Mouse (Mus musculus) adrenal gland, postnatal 14 days (tissue): Measurements from ENCODE around the gene Naaladl1. TPM values are rescaled to one million over a fixed set of nuclear protein-coding genes. Genes with fewer than 3 reads are reported as not detected.

Experiments used
- DNase-seq: peaks from one replicate; pipeline ENCODE4 v3.0.0; 2021; ENCODE audit warnings: mixed read lengths
- long read RNA-seq, 2 experiments: library from polyadenylated mRNA; stranded (forward); transcript quantifications; one replicate each; pipeline ENCODE4 v2.0.0; 2021
- total RNA-seq: library from RNA; stranded (reverse); gene quantifications from 2 replicates; pipeline ENCODE4 v1.2.3, GENCODE M21; 2021

The Naaladl1 gene
- total RNA-seq = 0.33 TPM in 1 of 2 replicates, not detected in the other
- long read RNA-seq, experiment 1 = 0 reads
- long read RNA-seq, experiment 2 = 0 reads

DNA sequence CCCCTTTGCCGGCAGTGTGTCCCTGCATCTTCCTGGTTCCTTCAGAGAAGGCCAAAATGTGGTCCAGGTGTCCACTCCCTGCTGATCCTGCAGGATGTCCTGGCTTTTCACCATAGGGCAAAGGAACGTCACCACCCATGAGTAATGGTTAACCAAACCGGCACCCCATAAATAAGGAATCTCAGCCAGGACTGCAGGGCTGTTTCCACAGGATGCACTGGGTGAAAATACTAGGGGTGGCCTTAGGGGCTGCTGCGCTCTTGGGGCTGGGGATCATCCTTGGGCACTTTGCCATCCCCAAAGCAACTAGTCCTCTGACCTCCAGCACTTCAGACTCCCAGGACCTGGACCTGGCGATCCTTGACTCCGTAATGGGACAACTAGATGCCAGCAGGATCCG lies at the start of gene Naaladl1:
Gene Naaladl1 (plus strand): TSS at position 197 of the 400 bp plus-strand sequence.
- DNase-seq = no peak

GRCm38 (mm10) chr19:6056696-6057095 lies 48.9 kb upstream of the Naaladl1 start:
- peak; percentile 9 for DNase-seq

DNA sequence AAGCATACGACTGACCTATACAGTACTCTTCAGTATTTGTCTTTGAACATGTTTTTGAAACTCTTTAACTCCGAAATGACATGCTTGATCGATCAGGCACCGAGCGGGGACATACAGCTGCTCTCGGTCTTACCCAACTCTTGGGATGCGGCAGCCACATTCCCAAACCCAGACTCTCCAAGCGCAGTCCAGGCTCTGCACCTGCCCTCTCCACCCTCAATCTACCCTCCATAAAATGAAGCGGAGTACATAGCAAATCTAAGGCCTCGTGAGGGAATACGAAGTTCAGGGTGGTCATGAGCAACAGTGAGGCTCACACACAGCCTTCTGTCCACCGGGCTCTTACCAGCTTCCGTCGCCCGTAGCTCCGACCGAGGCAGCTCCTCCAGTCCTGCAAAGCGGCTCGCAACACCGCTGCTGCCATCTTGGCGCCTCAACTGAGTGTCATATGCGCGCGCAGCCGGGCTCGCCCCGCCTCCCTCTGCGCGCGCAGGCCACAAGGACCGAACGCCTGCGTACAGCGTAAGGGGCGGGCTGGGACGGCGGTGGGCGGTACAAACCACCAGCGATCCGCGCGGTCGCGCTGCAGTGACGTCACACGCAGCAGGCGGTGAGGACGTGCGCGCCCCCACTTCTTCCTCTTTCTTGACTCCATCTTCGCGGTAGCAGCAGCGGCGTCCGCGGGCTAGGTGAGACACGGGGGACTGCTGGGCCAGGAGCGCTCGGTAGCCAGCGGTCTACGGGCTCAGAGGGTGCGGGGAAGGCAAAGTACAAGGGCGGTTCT lies 48.1 kb upstream of the Naaladl1 start, which contains the start of the genes Mrpl49 and Fau:
Gene Mrpl49 (minus strand): TSS at position 473 of the 784 bp plus-strand sequence.
Gene Fau (plus strand): TSS at position 532 of the 784 bp plus-strand sequence.
- peak; percentile 99 for DNase-seq

GRCm38 (mm10) chr19:6058513-6058912 lies 47.1 kb upstream of the Naaladl1 start:
- DNase-seq = peak; percentile 18

- peak; percentile 4 for DNase-seq
Measured at GRCm38 (mm10) chr19:6058966-6059365, 46.6 kb upstream of the Naaladl1 start.

DNA sequence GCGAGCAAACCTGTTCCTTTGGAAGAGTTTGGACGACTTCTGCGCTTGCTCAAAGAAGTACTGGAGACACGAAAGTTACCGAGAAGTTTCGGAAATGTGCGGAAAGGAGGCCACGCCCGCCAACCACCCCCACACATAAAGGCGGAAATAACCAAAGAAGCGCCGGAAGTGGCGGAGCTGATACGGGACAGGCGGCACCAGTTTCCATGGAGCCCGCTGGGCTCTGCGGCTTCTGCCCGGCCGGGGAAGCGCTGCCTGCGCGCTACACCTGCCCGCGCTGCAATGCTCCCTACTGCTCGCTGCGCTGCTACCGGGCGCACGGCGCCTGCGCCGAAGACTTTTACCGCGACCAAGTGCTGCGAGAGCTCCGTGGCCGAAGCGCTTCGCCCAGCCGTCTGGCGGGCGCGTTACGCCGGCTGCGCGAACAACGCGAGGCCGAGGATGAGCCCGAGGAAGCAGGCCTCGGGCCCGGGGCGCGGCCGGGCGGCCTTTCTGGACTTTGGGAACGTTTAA lies 44.5 kb upstream of the Naaladl1 start, which contains the start of gene Znhit2:
Gene Znhit2 (plus strand): TSS at position 172 of the 513 bp plus-strand sequence.
- DNase-seq = peak; percentile 96

DNA sequence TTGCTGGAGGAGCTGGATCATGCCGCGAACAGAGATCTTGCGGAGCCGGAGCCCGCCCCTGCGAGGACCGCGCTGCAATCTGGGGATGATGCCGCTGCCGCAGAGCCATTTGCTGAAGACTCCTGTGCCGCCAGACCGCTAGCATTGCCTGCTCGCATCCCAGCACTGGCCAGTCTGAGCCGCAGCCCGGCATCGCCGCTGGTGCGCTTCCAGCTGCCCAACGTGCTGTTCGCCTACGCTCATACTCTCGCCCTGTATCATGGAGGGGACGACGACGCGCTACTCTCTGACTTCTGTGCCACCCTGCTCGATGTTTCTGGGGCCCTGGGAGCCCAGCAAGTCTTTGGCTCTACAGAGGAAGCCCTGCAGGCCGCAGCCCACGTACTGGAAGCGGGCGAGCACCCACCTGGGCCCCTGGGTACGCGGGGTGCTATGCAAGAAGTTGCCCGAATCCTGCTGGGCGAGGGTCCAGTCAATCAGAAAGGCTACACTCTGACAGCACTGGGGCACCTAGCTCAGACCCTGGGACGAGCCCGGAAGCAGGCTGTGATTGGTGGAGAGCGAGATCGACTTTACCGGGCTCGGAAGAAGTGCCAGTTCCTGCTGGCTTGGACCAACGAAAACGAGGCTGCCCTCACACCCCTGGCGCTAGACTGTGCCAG lies 43.8 kb upstream of the Naaladl1 start:
- peak; percentile 79 for DNase-seq

DNA sequence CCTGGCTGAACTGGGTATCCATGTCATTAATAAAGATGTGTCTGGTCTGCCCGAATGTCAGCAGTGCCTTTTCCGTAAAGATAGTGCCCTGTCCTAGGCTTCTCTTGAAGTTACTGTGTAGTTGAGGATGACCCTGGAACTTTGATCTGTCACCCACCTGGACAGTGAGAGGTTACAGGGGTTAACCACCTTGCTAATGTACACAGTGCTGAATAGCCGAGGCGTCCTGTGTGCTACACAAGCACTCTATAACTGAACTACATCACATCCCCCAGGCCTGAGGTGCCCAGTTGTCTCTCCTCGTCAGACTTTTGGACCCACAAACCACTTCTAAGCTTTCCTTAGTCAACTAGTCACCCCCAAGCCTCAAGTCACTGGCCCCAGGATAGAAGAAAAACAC lies 43.2 kb upstream of the Naaladl1 start:
- no peak for DNase-seq

GRCm38 (mm10) chr19:6063081-6063480 lies 42.5 kb upstream of the Naaladl1 start:
- DNase-seq = no peak

GRCm38 (mm10) chr19:6066571-6066970 lies 39.0 kb upstream of the Naaladl1 start:
- DNase-seq = no peak

DNA sequence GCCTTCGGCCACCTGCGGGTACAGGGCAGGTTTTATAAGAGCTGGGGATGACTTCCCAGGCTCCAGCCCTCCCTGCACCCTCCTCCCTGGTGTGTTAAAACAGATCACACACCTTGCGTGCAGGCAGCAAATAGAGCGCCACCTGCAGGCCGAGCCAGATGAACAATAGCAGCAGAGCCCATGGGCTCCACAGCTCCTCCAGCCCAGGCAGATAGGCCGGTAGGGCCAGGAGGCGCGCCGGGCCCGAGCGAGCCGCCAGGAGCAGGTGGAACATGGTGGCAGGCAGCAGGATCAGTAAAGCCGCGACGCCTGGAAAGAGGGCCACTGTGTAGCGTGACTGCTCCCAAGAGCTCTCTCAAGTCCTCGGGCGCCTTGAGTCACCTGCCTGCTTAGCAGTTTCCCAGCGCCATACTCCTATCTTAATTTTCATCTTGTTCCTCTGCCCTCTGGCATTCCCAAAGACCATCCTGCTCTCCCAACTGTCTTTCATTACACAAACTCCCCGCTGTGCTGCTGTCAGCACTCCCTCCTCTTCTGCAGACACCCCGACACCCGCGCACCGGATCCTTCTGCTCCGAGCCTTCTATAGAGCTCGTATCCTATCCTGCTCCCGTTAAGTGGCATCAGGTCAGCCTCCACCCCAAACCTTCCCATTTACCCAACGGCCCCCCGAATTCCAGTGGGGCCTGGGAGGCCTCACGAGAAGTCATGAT lies 38.4 kb upstream of the Naaladl1 start:
- peak; percentile 92 for DNase-seq

- peak; percentile 97 for DNase-seq
Measured at GRCm38 (mm10) chr19:6067724-6068415, 37.7 kb upstream of the Naaladl1 start, which contains the start of gene Tm7sf2. Gene Tm7sf2, minus strand, starts transcription at chr19:6068373.

DNA sequence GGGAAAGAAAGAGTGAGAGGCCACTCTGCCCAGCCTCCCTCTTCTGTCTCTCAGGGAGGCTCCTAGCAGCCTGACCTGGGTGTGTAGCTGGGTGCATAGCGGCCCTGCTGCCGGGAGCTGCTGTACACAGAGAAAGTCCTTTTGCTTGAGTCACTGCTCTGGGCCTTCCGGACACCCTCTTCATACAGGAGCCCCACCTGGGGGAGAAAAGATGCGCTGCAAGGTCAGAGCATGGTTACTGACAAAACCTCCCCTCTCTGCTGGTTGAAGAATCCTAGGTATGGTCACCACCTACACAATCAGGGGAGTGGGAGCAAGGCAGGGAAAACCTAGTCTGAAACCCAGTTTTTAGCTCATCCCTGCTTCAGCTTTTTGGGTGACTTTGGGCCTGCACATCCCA lies 36.6 kb upstream of the Naaladl1 start:
- DNase-seq = no peak

- no peak for DNase-seq
Measured at GRCm38 (mm10) chr19:6069851-6070250, 35.7 kb upstream of the Naaladl1 start.

GRCm38 (mm10) chr19:6070571-6071250 lies 34.9 kb upstream of the Naaladl1 start:
- DNase-seq = no peak

GRCm38 (mm10) chr19:6071261-6071660 lies 34.3 kb upstream of the Naaladl1 start:
- DNase-seq = no peak

DNA sequence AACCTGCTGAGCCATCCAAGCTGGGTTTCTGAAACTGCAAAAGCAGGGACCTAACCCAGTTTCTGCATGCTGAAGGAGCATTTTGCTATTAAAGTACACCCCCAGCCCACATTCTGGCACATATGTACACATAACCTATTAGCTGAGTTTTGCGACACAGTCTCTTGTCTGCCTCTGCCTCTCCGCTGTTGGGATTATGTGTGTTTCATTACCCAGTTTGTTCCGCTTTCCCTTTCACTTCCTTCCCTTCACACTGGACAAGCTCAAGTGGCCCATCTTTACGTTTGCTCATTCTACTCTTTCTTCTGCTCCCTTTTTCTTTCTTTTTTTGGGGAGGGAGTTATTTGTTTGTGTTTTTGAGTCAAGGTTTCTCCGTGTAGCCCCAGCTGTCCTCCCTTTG lies 31.7 kb upstream of the Naaladl1 start:
- DNase-seq = no peak

- DNase-seq = peak; percentile 90
Measured at GRCm38 (mm10) chr19:6076564-6077393, 28.8 kb upstream of the Naaladl1 start, which contains the start of gene Vps51. Gene Vps51, minus strand, starts transcription at chr19:6077231.

- no peak for DNase-seq
Measured at GRCm38 (mm10) chr19:6079983-6080480, 25.6 kb upstream of the Naaladl1 start, which contains the start of gene Tmem262. Gene Tmem262, plus strand, starts transcription at chr19:6080033.

DNA sequence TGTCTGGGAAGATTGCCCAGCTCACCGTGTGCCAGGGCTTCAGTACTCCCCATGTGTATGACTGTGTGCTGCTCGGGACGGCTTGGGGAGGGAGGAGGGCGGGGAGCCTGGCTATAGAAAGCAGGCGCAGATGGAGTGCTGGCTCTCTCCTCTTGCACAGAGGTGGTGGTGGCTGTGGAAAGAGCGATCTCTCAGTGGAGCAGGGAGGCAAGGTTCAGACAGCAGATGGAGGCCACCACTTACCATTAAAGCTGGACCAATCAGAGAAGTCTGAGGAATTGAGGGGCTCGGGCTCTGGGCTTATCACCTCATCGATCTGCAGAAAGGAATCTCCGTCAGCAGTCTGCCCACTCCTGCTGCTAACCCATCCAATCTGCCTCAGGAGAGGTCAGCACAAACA lies 23.4 kb upstream of the Naaladl1 start, which contains the start of gene Gm28374:
Gene Gm28374 (minus strand): TSS at position 101 of the 400 bp plus-strand sequence.
- DNase-seq = no peak
